Mouse (Mus musculus): Measurements from ENCODE around the gene Synpo2l.

GRCm38 (mm10) chr14:20660827-20661660 lies 7.1 kb downstream of the Synpo2l start:
- TF ChIP-seq CTCF (IDR thresholded peaks at IDR 0.05; ENCODE audit: extremely low read depth, insufficient read depth, low read length) = peak; percentile 81
- TF ChIP-seq POLR2A (IDR thresholded peaks at IDR 0.05; ENCODE audit: extremely low read depth, insufficient read depth, low read length) = peak; percentile 79
